Mouse (Mus musculus): Measurements from ENCODE around the gene Olfr1346.

GRCm38 (mm10) chr7:6486841-6487240 is 19.9 kb downstream of the Olfr1346 start, which contains the start of gene Olfr5:
- TF ChIP-seq MAFK (IDR thresholded peaks at IDR 0.05; ENCODE audit: insufficient read depth, low read depth, low read length): no peak
- TF ChIP-seq CHD2 (IDR thresholded peaks at IDR 0.05; ENCODE audit: low read depth, low read length): no peak
- no peak for TF ChIP-seq ZC3H11A (IDR thresholded peaks at IDR 0.05; ENCODE audit: borderline replicate concordance, low read depth, low read length)
- no peak for TF ChIP-seq ZNF384 (IDR thresholded peaks at IDR 0.05; ENCODE audit: low read depth, low read length)

Measured in ES-E14 (cell line).